Mouse (Mus musculus) lung, postnatal 36 days (tissue): ENCODE measurements at regions not wholly inside any gene's neighbourhood (a gene's known extent, or its start where the extent isn't known, plus 50 kb on each side); places are given as distances from the start of the nearest gene placed in this dataset.
A peak's percentile ranks its signal among the peaks of the same experiment; 100 is the strongest.

Experiments used
- DNase-seq: peaks from one replicate; pipeline ENCODE4 v3.0.0; 2022; ENCODE audit warnings: mixed read lengths

GRCm38 (mm10) chr14:23237376-23237775 lies 776.9 kb downstream of the Kcnma1 start:
- peak; percentile 1 for DNase-seq

DNA sequence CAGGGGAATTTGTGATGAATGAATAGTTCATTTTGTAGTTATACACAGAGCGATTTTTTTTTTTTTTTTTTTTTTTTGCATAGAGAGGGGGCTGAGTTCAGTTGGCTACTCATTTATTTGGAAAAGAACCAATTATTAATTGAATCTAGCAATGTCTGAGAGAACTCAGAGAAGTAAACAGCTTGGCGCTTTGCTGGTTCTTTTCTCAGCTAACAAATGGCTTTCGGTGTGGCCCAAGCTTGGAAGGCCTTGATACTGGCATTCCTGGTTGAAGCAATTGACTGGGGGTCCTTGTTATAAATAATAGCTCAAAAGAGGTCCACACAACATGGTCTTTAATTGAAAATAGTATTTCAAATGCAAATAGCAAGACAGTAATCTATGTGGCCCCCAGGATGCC lies 815.6 kb downstream of the Kcnma1 start:
- DNase-seq = no peak

DNA sequence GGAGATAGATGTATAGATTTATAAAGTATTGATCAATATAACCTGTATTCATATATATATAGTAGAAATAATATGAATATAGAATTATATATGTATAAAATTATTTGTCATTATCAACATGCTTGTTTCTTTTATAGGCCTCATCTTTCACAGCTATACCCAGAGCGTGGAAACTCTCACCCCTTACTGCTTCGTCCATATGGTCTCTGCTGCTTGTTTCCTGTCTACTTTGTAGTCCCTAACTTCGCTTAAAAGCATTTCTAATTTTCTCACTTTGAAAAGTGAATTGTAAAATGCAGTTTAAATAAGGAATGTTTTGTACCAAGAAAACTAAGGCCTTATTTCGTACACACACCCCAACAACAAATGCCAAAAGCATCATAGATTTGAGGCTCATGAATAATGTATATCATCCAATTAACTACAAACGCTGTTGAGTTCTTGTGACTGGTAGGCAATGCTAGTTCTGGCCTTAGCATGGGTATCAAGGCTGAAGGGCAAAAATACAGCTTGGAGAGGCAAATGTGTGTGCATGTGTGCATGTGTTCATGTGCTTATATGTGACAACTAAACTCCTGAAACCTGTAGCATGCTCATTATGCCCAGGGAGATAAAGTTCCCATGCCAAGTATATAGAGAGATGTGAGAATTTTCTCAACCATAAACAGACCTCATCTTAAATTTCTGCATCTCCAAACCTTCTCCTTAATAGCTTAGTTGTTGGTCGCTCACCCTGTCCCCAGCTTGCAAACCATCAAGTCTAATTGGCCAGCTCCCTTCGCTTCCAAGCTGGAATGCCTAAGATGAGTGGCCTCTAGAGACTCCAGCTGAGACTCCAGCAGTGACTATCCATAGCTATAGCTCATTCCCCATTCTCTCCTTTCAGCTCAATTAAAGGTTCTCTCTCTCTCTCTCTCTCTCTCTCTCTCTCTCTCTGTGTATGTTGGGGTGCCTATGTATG lies 819.4 kb downstream of the Kcnma1 start:
- DNase-seq = no peak

GRCm38 (mm10) chr14:23192566-23192965 lies 821.7 kb downstream of the Kcnma1 start:
- no peak for DNase-seq

GRCm38 (mm10) chr14:23185359-23185758 lies 828.9 kb downstream of the Kcnma1 start:
- DNase-seq = no peak

DNA sequence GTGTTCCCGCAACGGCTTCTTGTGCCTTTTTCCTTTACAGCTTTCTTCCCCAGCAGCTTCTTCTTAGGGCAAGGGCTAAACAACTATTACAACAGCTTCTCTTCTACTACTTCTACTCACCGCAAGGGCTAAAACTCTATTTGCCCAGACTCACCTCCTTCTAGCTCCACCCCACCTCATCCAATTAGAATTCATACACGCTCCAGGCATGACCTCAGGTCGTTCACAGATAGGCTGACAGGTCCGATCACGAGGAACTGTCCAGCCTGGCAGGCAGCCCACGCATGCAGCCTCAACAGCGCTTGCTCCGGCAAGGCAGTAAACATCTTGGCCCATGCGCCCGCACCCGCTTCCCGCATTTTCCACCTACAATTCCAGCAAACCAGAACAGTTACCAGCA lies 844.9 kb downstream of the Kcnma1 start:
- no peak for DNase-seq

- no peak for DNase-seq
Measured at GRCm38 (mm10) chr14:23160567-23160966, 853.7 kb downstream of the Kcnma1 start.

GRCm38 (mm10) chr14:23150431-23150830 lies 863.9 kb downstream of the Kcnma1 start:
- DNase-seq = no peak

DNA sequence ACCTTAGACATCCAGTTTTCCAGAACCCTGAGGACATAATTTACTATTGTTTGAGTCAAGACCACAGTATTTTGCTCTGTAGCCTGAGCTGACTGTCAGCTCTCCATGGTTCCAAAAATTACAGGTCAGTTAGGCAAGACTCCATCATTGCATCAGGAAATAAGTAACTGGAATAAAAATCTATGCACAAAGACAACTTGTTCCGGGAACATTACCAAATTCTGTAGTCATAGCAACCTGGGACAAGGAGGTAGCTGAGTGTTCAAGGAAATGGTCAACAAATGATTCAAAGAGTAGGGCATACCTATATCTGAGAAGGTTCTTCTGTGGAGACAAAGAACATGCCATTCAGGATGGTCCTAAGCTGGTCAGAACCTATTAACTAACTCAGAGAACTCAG lies 867.3 kb downstream of the Kcnma1 start:
- no peak for DNase-seq

GRCm38 (mm10) chr14:23140385-23140784 lies 873.9 kb downstream of the Kcnma1 start:
- DNase-seq = no peak

DNA sequence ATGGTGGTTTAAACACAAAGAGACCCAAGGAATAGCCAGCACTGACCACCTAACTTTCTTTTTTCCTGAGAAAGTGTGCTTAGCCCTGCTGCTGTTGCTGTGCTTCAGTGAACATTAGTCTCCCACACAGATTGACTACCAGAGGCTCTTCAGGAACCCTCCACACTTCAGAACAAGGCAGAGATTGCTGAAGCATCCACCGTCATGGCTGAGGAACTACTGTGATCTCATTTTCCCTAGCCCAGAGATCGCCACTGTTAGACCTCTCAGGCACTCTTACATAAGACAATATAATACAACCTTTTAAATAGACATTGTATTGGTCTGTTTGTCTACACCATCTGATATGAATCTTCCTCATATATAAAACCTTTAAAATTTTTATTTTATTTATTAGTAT lies 879.6 kb downstream of the Kcnma1 start:
- no peak for DNase-seq

DNA sequence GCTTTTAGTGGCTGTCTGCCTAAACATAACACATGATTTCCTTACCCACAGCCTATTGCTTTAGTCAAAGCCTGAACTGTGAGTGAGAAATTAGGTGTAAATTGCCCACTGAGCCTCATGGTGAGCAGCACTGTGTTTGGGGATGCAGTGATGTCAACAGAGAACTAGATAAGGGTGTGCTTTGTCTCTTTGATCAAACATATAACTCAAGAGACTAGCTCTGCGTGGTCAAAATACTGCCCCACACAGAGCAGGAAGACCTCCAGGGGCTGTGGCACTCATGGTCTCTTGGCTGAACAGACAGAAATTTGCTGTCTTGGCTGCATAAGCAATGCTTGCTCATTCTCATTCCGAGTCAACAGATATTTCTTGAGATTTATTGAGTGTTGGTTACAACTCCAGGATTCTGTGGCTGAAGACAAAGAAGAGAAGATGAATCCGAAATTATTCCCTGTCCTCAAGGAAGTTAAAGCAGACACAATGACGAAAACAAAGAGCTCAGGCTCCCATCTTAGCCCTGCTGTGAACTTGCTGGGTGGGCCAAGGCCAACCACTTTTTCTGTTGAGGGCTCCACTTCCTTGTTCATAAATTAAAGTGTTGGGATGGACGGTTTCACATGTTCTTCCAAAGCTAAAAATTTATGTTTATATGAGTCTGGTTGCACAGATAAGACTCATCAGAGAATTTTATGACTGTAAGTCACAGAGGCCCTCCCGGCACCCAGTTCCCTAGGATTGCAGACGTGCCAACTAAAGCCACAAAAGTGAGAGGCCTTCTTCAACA lies 882.4 kb downstream of the Kcnma1 start:
- peak; percentile 24 for DNase-seq

- DNase-seq = no peak
Measured at GRCm38 (mm10) chr14:23115889-23116510, 898.3 kb downstream of the Kcnma1 start.

DNA sequence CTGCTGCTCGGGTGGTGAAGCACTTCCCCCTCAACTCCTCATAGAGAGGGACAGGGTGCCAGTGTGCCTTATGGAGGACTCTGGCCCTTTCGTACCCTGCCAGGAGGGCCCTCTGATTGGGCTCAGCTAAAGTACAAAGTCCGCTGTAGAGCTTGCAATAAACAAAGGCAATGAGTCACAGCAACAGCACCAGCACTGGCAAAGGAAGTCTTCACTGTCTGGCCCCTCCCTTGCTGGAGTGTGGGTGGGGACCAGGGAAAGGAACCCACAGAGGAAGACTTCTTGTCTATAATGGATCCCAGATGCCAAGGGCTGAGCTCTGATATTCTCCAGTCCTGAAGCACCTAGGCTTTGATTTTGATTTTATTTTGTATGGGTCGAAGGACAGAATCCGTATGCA lies 899.4 kb downstream of the Kcnma1 start:
- peak; percentile 18 for DNase-seq

DNA sequence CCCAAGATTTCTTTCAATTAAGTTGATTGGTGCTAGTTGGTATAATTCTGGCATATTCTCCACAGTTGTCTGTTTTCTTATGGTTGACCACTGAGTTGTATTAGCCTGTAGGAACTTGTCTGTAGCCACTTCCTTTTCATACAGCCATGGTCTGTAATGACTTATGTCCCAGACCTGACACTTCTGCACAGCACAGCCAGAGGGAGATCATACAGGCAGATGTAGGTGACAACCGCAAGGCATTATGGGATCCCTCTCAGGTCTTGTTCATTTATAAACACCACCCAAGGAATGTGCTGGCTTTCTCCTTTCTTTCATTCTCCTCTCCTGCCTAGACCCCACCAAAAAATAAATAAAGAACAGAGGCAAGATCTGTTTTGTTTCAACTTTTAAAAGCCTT lies 899.8 kb downstream of the Kcnma1 start:
- DNase-seq = no peak

- no peak for DNase-seq
Measured at GRCm38 (mm10) chr14:23112369-23112768, 901.9 kb downstream of the Kcnma1 start.

DNA sequence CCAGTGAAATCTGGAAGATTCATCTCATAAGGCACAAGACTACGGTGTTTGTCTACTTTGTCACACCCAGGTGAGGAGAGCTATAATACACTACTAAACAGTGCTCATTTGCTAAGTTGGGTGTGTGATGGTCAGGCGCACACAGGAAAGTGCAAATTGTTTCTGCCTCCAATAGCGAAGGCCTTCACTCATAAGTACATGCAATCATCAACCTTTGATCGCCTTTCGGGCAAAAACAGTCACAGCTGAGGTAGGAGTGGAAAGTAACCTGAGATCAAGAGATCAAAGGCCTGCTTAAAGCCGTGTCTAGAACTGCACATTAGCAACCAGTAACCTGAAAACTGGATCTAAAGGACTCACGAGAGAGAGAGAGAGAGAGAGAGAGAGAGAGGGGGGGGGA lies 905.7 kb downstream of the Kcnma1 start:
- no peak for DNase-seq

DNA sequence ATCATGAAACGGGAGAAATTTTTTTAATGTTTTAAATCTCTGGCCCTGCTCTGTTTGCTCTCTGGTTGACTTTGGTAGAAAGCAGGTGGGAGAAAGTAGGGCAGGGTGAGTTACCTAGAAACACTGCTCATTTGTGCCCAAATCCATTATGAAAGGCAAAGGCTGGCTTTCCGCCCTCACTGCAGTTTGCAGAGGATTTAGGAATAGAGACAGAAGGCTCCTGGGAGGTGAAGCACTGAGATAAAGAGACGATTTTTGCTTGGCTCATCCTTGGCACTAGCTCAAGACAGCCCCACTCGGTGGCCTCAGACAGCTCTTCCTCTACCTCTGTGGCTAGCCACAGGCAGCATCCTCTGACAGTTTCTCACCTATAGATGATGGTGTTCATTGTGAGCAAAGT lies 906.8 kb downstream of the Kcnma1 start:
- DNase-seq = no peak
